Mouse (Mus musculus) skeletal muscle tissue, adult 2 months (tissue): ENCODE data around the gene Phkg2.
A peak's percentile ranks its signal among the peaks of the same experiment; 100 is the strongest.
"Not testable (repeated sequence)": the region's sequence is repeated elsewhere in the genome, so short reads cannot be mapped to it uniquely, and the experiment has no call there.

ENCODE experiments used
- DNase-seq: peaks from one replicate; pipeline ENCODE4 v3.0.0-alpha.2; 2012; ENCODE audit warnings: low read depth, low spot score

The Phkg2 gene

GRCm38 (mm10) chr7:127602903-127603302, 29.8 kb downstream of the Phkg2 start:
- no peak for DNase-seq

DNA sequence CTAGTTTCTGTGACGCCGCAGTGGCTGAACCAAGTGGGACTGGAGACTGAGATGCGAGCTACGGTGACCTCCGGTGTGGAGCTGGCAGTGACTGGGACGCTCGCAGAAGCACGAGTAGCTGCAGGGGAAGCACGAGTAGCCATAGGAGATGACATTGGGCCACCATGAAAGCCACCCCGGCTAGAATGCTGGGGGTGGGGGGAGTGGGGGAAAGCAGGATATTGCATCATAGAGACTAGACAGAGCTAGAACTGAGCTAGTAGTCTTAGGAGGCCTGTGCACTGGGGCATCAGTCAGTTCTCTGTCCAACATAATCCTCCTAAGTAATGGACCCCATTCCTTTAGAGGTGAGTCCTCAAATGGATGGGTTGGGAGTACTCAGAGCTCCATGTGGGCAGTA, 31.1 kb downstream of the Phkg2 start:
- no peak for DNase-seq

DNA sequence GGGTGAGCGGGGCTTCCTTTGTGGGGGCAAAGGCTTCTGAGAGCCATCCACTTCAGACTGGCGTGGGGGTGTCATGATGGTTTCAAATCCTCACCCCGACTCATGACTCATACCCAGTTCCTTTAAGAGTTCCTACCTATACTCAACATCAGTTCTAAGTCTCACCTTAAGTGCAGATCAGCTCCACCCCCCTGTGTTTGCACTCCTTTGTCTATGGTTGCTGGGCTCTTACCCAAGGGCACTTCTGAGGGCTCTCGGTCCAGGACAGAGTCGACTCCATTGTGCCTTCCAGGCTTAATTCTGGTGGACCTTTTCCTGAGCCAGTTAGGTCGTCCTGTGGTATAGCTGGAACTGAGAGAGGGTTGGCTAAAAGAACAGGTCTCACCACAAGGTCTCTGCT, 34.0 kb downstream of the Phkg2 start:
- no peak for DNase-seq

GRCm38 (mm10) chr7:127611011-127611410, 37.9 kb downstream of the Phkg2 start:
- no peak for DNase-seq

DNA sequence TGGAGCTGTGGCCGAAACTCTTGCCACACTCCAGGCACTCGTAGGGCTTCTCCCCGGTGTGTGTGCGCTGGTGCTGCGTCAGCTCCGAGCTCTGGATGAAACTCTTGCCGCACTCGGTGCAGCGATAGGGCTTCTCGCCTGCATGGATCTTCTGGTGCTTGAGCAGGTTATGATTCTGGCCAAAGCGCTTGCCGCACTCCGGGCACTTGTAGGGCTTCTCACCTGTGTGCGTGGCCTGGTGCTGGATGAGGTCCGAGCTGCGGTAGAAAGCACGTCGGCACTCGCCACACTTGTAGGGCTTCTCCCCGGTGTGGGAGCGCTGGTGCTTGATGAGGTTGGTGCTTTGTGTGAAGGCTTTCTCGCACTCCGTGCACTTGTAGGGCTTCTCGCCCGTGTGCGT, 38.4 kb downstream of the Phkg2 start:
- DNase-seq: no peak

DNA sequence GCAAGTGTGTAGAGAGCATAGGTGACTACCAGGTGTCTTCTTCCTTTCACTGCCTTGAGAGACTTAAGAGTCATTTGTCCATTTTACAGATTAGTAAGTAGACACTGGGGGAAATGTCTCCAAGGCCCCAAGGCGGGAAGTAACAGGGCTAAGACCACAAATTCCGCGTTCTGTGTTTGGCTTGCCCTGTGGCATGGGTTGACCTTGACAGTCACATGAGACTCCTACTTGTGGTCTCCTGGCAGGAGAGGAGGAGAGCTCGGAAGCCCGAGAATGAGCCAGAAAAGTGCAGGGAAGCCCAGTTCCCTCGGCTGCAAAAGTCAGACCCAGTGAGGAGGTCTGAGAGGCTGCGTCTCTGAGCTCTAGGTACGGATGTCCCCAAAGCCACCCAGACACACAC, 40.4 kb downstream of the Phkg2 start:
- DNase-seq: no peak

DNA sequence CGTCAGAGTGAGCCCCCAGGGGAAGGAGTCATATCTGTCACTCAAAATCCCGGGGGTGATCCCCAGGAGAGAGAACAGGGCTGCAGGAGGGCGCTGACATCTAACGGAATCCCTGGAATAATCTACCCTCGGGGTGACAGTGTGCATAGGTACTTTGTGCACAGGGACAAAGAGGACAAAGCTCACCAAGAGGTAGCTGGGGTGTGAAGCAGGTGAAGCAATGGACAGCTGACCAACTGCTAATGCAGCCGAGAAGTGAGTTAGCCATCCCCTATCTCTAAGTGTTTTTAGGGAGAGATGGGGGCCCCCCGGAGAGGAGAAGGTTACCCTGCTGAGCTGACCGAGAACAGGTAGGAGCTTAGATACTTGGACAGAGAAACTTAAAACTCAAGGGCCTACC, 41.0 kb downstream of the Phkg2 start:
- DNase-seq: no peak

GRCm38 (mm10) chr7:127614511-127614890, 41.4 kb downstream of the Phkg2 start:
- DNase-seq: no peak

DNA sequence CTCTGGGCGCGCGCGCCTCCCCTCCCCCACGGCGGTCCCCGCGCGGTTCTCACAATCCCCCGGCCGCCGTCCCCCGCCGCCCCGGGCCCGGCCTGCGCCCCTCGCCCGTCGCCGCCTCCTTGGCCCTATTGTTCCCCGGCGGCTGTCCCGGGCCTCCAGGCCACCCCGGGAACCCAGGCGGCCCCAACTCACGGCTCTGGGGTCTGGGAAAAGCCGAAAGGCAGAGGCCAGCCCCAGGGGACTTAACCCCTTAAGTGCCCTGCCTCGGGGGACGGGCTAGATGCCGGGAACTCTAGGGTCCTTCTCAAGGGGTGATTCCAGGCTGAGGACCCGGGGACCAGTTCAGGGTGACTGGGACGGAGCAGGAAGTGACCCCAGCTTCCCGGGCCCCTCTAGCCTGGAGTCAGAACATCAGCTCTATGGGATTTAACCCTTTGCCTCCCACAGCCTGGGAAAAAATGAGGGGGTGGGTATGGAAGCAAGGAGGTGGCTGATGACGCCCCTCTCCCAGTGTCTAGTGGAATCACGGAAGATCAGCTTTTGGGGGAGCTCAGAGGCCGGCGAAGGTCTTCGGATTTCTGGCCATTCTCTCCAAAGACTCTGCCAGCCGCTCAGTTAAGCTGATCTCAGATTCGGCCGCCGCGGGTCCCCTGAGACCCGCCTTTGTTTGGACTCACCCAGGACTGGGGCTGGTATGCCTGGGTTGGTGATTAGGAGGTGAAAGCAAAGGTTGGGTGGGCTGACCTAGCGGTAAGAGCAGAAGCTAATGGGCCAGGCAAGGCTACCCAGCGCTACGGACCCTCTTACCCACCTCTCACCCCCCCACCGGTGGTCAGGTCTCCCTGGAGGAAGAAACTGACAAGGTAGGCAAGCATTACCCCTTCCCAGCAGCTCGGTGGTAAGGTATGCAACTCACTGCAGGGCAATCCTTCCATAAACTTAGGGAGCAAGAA, 42.0 kb downstream of the Phkg2 start, which contains the start of gene Zfp629:
TSS of gene Zfp629 (minus strand) at position 907 of the 953 bp plus-strand sequence.
- peak; percentile 43 for DNase-seq

DNA sequence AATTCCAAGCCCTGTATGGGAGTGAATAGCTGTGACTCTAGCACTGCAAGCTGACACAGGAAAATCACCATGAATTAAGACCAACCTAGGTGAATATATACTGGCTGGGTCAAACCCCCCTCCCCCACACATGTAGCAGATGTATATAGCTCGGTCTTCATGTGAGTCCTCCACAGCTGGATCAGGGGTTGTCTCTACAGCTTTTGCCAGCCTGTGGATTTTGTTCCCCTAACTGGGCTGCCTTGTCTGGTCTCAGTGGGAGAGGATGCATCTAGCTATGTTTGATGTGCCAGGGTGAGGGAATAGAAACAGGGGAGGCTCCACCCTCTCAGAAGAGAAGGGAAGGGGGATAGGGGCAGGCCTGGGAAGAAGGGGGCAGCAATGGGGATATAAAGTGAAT, 43.2 kb downstream of the Phkg2 start:
- no peak for DNase-seq

DNA sequence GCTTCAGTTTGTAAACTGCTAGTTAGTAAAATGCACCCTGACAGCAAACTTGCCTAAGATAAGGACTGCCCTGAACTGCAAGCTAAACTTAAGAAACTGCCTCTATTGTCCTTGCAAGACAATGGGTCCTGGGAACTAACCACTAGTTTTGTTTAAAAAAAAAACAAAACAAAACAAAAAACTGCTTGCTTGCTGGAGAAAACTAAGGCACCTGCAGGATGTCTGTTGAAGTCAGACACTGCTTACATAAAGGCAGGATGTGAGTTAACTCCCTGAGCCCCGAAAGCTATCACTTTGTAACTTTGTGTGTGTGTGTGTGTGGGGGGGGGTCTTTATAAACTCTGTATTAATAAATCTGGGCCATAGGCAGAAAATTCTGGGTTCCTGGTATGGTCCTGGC, 43.7 kb downstream of the Phkg2 start:
- no peak for DNase-seq

- DNase-seq: no peak
Observed at GRCm38 (mm10) chr7:127617962-127618361, 44.8 kb downstream of the Phkg2 start.

DNA sequence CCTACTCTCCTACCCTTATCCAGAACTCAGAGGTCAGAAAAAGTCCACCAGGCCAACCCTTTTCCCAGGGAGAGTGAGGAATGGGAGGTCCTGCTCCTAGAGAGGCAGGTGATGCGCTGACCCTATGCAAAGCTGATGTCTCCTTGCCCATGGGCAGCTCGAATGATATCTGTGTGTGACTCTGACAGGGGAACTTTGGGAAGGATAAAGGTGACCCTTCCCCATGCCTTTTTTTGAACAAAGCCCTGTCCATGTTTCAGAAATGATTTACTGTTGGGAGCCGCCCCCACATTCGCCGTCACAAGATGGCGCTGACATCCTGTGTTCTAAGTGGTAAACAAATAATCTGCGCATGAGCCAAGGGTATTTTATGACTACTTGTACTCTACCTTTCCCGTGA, 45.3 kb downstream of the Phkg2 start:
- DNase-seq: not testable (repeated sequence)

DNA sequence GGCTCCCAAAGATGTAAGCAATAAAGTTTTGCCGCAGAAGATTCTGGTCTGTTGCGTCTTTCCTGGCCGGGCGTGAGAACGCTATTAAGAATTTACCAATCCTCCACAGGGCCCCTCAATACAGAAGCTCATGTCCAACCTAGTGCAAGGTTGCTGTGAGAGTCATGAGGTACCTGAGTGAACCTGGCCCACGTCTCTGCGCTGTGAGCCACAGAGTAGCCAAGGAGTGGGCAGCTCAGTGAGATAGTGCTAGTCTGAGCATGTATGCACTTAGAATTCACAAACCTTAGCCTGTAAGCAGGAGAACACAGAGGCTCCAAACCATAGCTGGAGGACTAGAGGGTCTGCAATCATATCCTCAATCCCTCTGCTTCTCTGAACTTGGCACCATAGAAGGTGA, 52.9 kb downstream of the Phkg2 start:
- DNase-seq: no peak

DNA sequence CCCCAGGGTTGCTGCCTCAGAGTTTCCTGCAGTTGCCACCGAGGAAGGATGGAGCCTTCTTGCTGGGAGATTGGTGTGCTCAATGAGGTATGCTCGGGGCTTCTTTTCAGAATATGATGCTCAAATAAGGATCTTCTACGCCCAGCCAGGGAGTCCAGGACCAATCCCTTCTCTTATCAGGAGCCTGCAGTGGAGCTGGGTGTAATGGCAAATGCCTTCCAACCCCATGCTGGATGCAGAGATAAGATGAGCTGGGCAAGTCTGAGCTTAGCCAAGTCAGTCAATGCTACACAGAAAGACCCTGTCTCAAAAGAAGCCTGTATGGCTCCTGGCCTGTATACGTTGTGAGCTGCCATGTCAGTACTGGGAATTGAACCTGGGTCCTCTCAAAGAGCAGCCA, 53.3 kb downstream of the Phkg2 start:
- DNase-seq: no peak

DNA sequence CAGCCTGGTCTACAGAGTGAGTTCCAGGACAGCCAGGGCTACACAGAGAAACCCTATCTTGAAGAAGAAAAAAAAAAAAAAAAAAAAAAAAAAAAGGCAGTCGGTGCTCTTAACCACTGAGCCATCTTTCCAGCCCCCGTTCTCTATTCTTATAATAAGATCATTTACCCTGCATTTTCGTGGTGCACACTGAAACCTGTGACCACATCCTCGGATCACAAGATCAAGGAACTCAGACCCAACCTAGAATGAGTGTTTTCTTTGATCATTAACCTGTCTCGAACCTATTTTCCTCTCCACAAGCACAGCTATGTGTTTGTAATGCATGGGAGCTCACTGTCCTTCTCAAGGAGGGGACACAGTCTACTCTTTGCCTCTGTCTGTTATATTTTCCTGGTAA, 55.5 kb downstream of the Phkg2 start:
- DNase-seq: no peak

GRCm38 (mm10) chr7:127631416-127631815, 58.3 kb downstream of the Phkg2 start:
- no peak for DNase-seq
